Mouse (Mus musculus) frontal cortex, adult (tissue): Measurements from ENCODE around the gene Cyb5b.
A peak's percentile ranks its signal among the peaks of the same experiment; 100 is the strongest.
"Not testable (repeated sequence)": the region's sequence is repeated elsewhere in the genome, so short reads cannot be mapped to it uniquely, and the experiment has no call there.

ENCODE experiments used
- ATAC-seq: cut with Nextera tagmentation; 2 replicates; pipeline ENCODE4 v1.9.2; 2017; ENCODE audit warnings: mild to moderate bottlenecking, moderate library complexity, mixed read lengths; ENCODE audit not compliant: low TSS enrichment

The Cyb5b gene

DNA sequence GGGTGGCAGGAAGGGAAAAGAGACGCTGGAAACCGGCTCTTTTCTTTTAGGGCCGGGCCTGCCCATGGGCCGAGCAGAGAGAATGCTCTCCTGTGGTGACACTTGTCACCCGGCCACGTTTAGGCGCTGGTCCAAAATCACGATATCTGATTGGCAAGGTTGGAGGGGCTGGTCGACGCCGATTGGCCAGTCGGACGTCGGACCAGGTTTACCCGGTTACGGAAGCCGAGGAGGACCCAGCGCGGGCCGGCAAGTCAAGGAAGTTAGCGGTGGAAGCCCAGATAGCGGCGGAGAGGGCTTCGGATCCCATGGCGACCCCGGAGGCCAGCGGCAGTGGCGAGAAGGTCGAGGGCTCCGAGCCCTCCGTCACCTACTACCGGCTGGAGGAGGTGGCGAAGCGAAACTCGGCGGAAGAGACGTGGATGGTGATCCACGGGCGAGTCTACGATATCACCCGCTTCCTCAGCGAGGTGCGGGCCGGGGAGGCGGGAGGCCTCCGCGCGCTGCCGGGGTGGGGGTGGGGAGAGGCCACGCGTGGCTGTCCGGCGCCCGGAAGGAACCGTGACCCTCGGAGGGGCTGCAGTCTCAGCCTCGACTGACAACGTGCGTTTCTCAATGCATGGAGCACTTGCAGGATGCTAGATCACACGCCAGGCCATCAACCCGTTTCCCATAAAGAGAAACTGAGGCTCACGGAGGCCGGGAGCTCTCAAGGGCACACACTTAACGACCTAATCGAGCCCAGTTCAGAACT is at the start of gene Cyb5b:
Cyb5b (plus strand) TSS at position 237 of the 754 bp plus-strand sequence.
- peak; percentile 95 for ATAC-seq

DNA sequence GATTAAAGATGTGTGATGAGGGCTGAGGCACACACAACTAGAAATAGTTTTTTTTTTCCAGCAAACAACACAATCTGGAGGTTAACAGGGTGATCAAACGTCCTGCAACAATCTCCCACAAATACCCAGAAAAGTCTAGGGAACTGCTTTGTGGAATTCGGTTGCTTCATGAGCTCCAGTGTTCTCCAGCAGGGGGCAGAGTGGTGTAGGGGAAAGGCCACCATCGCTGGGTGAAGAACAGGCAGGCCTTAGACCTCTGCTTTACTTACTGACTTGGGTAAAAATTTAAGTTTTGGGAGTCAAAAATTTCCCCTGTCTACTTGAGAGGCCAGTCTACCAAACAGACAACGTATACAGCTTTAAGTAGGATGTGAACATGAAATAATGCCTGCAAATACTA is 45.9 kb upstream of the Cyb5b start:
- peak; percentile 90 for ATAC-seq

DNA sequence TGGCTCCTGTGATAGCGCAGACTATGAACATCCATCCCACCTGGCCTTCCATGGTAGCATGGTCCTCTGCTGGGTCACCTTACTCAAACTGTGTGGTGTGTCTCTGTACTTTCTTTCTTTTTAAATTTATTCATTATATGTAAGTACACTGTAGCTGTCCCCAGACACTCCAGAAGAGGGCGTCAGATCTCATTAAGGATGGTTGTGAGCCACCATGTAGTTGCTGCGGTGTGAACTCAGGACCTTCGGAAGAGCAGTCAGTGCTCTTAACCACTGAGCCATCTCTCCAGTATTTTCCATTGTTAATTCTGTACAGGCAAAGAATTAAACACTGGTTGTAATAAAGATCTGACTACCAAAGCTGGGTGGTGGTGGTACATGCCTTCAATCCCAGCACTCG is 42.4 kb upstream of the Cyb5b start:
- not testable (repeated sequence) for ATAC-seq

DNA sequence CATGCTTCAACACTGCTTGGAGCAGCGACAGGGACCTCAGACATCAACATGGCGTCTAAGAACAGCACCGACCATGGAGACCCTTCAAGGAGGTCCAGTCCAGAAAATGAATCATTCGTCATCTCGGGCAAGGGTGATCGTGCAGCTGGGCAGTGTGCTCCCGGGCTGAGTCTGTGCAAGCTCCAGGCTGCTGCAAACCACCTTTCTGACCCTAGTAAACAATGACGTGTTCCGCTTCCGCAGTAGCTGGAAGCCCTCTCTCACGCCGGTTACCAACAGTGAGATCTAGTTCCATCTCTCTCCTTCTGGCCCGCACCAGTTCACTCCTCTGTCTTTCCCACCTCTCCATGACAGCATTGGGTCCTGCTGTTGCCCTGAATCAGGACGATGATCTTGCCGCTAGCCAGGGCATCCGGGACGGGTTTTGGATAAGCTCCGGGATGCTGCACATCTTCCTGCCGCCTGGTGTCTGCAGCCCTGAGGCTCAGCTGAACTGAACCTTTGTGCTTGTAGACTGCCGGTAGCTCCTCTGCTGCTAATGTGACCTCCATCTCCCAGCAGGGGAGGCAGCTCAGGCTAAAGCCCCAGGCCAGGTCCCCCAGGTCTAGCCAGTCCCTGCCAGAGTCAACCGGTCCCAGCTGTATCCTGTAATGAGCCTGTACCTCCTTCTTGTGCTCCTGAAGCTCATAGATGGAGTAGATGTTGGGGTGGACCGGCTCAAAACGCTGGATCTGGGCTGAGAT is 41.3 kb upstream of the Cyb5b start:
- no peak for ATAC-seq

DNA sequence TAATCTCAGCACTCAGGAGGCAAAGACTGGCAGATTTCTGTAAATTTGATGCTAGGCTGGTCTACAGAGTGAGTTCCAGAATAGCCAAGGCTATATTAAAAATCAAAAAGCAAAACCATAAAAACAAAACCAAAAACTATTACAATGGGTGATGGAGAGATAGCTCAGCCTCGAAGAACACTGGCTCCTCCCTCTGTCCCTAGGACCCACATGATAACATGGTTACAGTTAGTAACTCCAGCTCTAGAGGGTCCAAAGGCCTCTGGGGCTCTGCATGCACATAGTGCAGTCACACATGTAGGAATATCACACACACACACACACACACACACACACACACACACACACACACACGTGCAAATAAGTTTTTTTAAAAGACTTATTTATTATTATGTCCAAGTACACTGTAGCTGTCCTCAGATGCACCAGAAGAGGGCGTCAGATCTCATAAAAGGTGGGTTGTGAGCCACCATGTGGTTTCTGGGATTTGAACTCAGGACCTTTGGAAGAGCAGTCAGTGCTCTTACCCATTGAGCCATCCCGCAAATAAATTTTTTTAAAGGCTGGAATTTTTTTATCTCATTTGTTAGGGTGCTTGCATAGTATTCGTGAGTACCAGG is 40.5 kb upstream of the Cyb5b start:
- no peak for ATAC-seq

DNA sequence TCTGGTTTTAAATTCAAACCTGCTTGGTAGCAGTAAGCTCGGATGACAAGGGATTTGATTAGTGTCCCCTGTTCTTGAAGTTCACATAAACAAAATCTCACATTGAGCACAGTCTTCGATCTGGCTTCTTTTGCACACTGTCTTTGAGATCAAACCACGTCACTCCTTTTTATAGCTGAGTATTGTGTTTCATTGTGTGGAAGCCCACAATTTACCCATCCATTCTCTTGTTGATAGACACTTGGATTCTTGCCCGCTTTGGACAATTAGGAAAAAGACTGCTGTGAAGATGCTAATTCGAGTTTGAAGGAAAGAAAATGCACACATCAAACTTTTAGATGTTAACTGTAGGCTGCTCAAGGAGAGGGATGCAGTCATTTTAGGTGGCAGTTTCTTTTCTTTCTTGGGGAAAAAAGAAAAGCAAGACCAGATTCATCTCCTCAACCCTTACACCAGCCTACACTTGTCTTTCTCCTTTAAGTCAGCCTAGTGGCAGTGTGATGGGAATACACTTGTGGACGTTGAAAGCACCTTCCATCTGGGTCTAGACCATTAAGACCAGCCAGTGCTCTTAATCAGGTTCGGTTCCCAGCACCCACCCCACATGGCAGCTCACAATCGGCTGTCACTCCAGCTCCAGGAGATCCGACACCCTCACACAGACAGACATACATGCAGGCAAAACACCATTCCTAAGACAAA is 39.7 kb upstream of the Cyb5b start:
- ATAC-seq, result no peak

DNA sequence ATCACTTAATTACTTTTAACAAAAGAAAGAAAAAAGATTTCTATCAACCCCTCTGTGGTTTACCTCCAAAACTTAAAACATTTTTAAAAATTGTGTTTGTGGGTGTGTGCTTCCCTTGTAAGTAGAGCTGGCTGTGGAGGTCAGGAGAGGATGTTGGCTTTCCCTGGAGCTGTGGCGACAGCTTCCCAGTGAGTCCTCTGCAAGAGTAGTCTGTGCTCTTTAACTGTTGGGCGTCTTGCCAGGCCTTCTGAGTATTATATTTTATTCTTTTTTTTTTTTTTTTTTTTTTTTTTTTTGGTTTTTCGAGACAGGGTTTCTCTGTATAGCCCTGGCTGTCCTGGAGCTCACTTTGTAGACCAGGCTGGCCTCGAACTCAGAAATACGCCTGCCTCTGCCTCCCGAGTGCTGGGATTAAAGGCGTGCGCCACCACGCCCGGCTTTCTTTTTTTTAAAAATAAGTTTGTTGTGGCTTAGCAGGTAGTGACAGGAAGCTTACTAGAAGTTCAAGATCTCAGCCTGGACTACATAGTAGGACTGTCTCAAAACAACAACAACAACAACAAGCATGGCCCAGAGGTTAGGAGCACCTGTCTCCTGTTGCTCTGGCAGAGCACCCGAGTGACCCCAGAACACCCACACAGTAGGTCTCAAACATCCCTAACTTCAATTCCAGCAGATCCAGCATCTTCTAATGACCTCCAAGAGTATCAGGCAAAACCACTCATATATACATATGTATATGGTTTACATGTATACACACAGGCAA is 38.9 kb upstream of the Cyb5b start:
- no peak for ATAC-seq

DNA sequence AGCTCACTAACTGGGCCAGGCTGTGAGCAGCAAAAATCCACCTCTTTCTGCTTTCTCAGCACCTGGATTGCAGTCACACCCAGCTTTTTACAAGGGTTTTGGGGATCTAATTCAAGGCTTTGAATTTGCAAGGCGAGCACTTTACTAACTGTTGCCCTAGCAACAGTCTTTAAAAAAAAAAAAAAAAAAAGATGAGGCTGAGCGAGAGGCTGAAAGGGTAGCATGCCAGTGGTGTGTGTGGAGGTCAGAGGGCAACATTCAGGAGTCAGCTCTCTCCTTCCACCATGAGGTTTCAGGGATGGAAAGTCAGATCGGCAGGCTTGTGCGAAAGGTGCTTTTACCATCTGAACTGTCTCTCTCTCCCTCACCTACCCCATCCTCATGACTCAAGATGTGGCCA is 37.2 kb upstream of the Cyb5b start:
- ATAC-seq, result no peak

DNA sequence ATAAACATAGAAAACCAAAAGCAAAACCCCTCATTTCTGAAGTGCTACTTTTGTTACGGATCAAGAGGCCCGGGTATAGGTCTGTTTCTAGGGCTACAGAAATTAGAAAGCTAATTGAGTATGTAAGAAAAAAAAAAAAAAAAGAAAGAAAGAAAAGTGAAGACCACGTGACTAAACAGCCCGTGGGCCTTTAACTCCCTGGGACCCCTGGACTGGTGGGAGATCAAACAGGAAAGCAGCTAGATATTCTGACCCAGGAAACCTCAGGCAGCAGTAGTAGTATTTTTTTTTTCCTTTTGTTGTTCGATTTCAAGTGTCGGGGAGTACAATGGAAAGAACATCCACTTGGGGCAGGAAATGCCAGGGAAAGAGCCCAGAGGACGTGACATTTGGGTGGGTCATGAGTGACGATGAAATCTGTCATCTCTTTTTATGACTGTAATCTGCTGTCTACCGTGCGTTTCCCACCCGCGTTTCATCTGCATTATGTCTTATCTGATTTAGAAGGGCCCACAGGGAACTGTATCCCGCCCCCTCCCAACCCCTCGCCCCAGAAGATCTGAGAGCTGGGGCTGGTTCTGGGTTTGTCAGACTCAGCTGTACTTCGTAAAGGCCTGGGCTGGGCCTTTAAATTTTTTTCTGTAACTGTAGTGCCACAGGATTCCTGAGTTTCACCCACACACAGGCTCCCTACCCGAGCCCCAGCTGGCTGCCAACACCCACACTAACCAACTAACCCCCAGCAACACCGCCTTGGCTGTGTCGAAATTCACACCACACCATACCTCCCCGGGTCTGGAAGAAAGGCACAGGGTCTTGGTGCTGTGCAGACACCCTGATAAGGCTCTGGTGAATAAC is 36.1 kb upstream of the Cyb5b start:
- ATAC-seq, result peak; percentile 87

DNA sequence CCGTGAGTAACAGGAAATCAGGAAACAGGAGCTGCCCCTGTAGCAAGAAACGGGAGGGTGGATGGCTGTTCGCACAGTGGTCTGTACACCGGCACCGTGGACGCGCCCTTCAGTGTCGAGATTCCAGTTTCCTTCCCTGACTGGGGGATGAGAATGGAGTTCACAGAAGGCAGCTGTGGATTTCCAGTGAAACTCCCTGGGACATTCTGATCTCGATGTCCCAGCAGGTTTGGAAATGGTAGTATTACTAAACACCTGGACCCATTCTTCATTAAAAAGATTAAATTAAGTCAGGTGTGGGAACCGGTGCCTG is 35.5 kb upstream of the Cyb5b start:
- no peak for ATAC-seq

DNA sequence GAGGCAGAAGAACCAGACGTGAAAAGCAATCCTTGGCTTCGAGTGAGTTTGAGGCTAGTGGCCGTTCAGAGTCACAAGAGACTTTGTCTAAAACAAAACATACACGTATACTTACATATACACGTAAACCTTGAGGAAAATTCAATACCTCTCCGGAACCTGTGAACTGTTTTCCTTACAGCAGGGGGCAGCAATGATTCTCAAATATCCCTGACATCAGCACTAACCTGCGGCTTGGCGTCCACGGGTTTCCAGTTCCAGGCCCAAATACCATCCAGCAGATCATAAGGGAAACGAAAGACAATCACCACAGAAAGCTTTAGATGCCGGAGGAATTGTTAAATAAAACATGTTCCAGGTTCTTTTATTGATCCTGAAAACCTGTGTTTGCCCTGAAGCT is 34.4 kb upstream of the Cyb5b start:
- peak; percentile 78 for ATAC-seq

DNA sequence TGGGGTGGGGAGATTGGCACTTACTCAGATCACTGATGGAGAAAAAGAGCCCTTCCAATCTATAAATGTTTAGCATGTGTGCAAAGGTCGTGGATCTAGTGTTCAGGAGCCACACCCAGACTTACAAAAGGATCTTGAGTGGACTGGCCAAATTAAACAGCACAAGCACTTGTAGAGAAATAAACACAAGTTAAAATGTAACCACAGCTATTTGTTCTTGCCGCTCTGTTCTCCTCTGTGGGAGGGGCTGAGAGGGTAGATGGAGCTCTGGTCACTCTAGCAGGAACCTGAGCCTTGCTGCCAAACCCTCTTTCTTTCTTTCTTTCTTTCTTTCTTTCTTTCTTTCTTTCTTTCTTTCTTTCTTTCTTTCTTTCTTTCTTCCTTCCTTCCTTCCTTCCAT is 33.4 kb upstream of the Cyb5b start:
- no peak for ATAC-seq

DNA sequence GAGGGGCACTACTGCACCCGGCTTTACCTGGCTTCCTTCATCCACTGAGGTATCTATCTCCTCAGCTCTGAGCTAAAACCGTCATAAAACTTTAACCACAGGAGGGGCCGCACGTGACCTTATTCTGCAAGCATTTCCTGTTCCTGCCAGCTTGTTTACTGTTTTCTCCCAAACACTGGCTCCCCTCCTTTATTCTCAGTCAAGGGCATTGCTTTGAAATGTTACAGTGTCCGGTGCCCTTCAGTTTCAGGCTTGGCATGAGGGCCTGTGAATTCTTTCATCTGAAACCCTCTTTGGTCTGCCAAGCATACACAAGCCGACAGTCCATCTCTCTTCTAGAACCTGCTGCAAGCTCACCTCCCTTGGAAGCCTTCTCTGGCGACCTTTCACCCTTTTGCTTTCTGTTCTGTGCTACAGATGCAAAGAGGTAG is 31.6 kb upstream of the Cyb5b start:
- no peak for ATAC-seq

DNA sequence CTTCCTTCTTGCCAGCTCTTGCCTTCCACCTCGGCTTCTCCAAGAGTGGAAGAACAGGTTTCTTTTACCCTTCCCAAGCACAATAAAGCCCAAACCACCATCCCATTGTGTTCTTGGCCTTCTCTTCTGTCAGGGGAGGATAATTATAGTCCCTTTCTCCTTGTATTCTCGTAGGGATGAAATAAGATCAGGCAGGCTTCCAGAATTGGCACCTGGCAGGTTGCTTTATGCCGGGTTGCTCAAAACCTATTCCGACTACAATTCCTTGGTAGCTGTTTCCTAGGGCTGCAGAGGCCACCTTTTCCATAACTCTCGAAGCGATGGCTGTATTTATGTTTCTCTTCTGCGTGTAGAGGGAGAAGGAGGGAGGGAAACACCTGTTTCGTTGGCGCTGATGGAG is 31.0 kb upstream of the Cyb5b start:
- ATAC-seq, result no peak

DNA sequence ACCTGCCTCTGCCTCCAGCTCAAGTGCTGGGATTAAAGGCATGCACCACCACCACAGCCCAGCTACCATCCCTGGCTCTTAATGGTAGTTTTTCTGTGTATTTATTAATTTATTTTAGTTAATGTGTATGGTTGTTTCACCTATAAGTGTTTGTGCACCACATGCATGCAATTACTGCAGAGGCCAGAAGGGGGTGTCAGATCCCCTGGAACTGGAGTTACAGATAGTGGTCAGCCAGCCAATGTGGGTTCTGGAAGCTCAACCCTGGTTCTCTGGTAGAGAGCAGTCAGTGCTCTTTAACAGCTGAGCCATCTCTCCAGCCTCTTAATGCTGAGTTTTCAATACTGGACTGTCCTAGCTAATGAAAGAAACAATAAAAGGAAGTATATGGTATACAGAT is 29.6 kb upstream of the Cyb5b start:
- no peak for ATAC-seq

DNA sequence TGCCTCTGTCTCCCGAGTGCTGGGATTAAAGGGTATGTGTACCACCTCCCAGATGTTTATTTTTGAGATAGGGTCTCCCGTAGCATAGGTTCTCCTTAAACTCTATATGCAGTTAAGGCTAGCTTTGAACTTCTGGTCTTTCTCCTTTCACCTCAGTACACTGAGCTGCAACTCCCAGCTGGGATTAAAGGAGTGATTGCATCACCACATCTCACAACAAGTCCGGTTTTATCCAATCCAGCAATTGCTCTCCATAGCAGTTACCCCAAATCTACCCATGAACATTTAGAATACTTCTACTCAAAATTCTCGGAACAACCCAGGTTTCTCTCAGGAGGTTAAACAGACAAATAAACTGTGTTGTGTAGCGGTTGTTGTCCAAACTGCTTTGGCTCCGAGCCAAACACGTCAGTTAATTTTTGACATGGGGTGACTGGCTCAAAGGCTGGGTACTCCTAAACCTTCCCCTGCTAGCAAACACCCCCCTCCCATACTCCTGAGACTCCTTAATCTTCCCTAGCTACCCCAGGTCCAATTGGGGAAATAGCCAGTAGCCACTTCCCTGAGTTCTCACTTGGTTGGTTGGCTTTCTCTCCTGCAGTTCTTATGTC is 28.7 kb upstream of the Cyb5b start:
- no peak for ATAC-seq

DNA sequence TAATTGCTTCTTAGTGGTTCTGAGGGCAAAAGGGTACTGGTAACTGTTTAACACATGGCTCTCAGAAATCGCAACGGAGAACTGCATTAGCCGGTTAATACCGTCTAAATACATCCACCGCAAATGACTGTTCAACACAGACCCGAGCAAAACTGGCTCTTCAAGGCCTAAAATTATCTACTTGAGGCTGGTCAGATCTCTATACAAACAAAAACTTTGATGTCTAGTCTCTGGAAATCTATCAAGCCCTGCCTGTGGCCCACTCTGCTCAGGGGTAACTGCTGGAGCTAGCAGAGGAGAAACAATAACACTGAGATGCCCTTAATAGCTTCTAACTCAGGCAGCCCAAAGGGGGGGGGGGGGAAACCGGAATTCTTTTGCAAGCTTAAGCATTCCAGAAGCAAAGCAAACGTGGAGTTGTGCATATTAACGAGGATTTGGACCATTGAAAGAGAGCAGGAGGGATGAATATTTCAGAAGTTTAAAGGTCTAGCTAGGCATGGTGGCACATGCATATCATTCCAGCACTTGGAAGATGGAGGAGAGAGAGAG is 27.3 kb upstream of the Cyb5b start:
- ATAC-seq, result no peak

DNA sequence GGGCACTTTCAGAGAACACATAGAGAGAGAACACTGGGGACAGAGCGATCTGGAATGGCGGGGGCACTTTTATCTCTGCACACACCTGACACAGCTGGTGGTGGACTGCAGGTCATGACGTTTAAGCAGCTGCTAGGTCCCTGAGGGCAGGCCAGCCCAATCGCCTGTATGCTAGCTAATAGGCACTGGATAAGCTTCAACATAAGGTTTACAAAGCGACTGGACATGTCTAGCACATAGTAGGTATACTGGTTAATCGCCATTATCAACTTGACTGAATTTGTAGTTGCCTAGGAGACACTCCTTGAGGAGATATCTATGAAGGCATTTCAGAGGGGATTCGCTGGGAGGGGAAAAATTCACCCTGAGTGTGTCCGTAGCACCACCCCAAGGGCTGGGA is 26.1 kb upstream of the Cyb5b start:
- ATAC-seq, result no peak

DNA sequence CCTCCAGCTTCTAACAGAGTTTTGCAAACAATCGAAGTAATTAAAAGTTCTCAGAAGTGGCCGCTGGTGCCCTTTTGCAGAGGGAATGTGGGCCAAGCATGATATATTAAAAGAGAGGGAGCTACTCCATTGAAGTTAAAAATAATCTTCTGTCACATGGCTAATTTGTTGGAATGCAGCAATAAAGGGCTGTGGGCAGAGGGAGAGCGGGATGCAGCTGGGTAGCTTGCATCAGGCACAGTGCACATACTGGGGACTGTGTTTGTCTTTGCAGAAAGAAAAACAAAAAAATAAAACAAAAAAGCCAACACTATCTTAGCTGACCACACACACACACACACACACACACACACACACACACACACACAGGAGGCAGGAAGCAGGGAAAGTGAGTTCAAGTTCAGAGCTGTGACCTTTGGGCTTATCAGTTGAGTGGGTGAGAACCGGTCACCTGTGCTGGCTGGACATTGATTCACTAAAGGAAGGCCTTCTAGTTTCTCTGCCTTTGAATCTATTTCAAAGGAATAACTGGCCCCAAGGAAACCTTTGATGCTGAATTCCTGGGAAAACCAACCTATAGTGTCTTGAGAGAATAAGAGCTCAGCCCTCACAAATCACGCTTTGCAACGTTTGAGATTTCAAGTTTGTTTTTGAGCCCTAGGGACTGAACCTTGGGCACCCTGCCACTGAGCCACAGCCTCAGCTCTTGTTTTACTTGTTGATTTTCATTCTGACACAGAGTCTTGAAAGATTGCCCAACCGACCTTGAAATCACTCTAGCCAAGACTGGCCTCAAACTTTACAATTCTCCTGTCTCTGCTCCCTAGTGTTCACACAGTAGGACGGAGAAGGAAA is 21.0 kb upstream of the Cyb5b start:
- no peak for ATAC-seq
